In the genomic region with DNA sequence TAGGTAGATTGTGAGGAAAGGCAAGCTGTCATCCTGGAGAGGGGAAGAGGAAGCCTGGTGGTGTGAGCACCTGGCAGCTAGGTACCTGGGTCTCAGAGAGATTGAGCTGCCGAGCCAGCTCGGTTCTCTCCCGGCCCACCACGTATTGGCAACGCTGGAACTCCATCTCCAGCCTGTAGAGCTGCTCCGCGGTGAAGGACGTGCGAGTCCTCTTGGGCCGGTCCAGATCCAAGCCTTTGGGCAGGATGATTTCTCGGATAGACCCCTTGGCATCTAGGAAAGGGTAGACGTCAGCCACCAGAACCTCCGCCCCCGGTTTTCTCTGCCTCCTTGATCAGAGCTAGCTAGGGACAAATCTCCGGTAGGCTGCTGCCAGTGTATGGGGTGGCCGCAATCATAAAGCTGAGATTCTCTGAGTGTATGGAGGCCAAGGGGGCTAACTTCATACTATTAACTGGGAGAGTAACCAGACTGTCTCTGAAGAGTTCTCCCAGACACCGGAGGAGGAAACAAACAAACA, we compare ENCODE assay signal across 21 mouse cellular contexts. TPM values are rescaled to one million over a fixed set of nuclear protein-coding genes. Genes with fewer than 3 reads are reported as not detected.
DNase-seq lines count a peak whose midpoint lies in the region; ATAC-seq and TF ChIP-seq lines count a peak whose summit lies in the region.
"Had no signal": no experiment of that assay in that cellular context is flagged by ENCODE, and none has a peak within 500 bp of the region (broad histone marks: within the 10 kb centered on the region; RNA-seq: fewer than 3 reads in every experiment).

No protein-coding gene starts in this region.

- H3K9me3 ChIP-seq in hindbrain, embryonic 10.5 days = no peaks in the 10 kb centered on the region
- H3K9me3 ChIP-seq in hindbrain, embryonic 14.5 days (ENCODE audit: control insufficient read depth, low read length) = no peaks in the 10 kb centered on the region
- no peaks in the 10 kb centered on the region for H3K9me3 ChIP-seq in embryonic facial prominence, embryonic 14.5 days (ENCODE audit: control insufficient read depth, low read length)
- H3K9me3 ChIP-seq in forebrain, postnatal 0 days (ENCODE audit: low read length) = no peaks in the 10 kb centered on the region
- H3K9me3 ChIP-seq: heart, embryonic 15.5 days; hindbrain, embryonic 15.5 days; limb, embryonic 15.5 days; megakaryocyte, embryonic 14.5 days had no signal

- H3K4me1 ChIP-seq in hindbrain, embryonic 10.5 days (replicated peaks) = peaks cover 49% of the 10 kb centered on the region
- H3K4me1 ChIP-seq in hindbrain, embryonic 14.5 days (replicated peaks; ENCODE audit: control insufficient read depth, insufficient read depth, low read length) = no peaks in the 10 kb centered on the region; the same call in 1 of the 2 replicates
- H3K4me1 ChIP-seq in embryonic facial prominence, embryonic 14.5 days (ENCODE audit: control insufficient read depth, insufficient read depth, low read length) = peaks cover 8% of the 10 kb centered on the region; the same call in 1 of the 2 replicates
- H3K4me1 ChIP-seq in forebrain, postnatal 0 days (ENCODE audit: insufficient read depth) = no peaks in the 10 kb centered on the region

- H3K27me3 ChIP-seq in hindbrain, embryonic 10.5 days (ENCODE audit: insufficient read depth, poor library complexity, severe bottlenecking) = peaks cover 100% of the 10 kb centered on the region
- H3K27me3 ChIP-seq in hindbrain, embryonic 14.5 days (ENCODE audit: control insufficient read depth, insufficient read depth, low read length) = peaks cover 98% of the 10 kb centered on the region
- peaks cover 100% of the 10 kb centered on the region for H3K27me3 ChIP-seq in embryonic facial prominence, embryonic 14.5 days (replicated peaks; ENCODE audit: control insufficient read depth, insufficient read depth, low read length)
- H3K27me3 ChIP-seq in forebrain, postnatal 0 days (ENCODE audit: insufficient read depth, low read length) = peaks cover 39% of the 10 kb centered on the region

- H3K4me3 ChIP-seq in hindbrain, embryonic 10.5 days = peak overlapping the region; percentile 43
- H3K4me3 ChIP-seq in hindbrain, embryonic 14.5 days (replicated peaks; ENCODE audit: low read length) = no peak overlapping the region
- H3K4me3 ChIP-seq in embryonic facial prominence, embryonic 14.5 days (ENCODE audit: low read depth, low read length) = peak overlapping the region; percentile 32; the same call in 1 of the 2 replicates
- H3K4me3 ChIP-seq in forebrain, postnatal 0 days (ENCODE audit: low read depth, low read length) = peak overlapping the region; percentile 39

- ATAC-seq in hindbrain, embryonic 14.5 days (ENCODE audit: low FRiP score) = no peak
- ATAC-seq in embryonic facial prominence, embryonic 14.5 days (ENCODE audit: low read depth) = no peak
- ATAC-seq in forebrain, postnatal 0 days = no peak
- ATAC-seq: liver, postnatal 0 days had no signal

- H3K9ac ChIP-seq in hindbrain, embryonic 14.5 days = no peak overlapping the region
- H3K9ac ChIP-seq in embryonic facial prominence, embryonic 14.5 days (ENCODE audit: low read depth, low read length) = no peak overlapping the region
- H3K9ac ChIP-seq in forebrain, postnatal 0 days = peak overlapping the region; percentile 33
- H3K9ac ChIP-seq: hindbrain, embryonic 15.5 days; liver, postnatal 0 days had no signal

- H3K4me2 ChIP-seq in hindbrain, embryonic 14.5 days (replicated peaks) = no peak overlapping the region
- H3K4me2 ChIP-seq in embryonic facial prominence, embryonic 14.5 days (ENCODE audit: low read depth, low read length) = no peak overlapping the region
- H3K4me2 ChIP-seq in forebrain, postnatal 0 days (ENCODE audit: low read depth) = peak overlapping the region; percentile 49

- no peak for TF ChIP-seq CTCF in forebrain, postnatal 0 days (IDR thresholded peaks at IDR 0.05; ENCODE audit: low read depth)

- peak; percentile 38 for DNase-seq in hindbrain, embryonic 10.5 days (ENCODE audit: low spot score)
- no peak for DNase-seq in hindbrain, embryonic 14.5 days (ENCODE audit: low spot score)
- peak; percentile 12 for DNase-seq in MN1 (ENCODE audit: low spot score)
- no peak for DNase-seq in embryonic facial prominence, embryonic 14.5 days (ENCODE audit: low spot score)
- DNase-seq in forebrain, postnatal 0 days = peak; percentile 48
- DNase-seq in kidney, postnatal 36 days = no peak
- DNase-seq in right cerebral cortex, postnatal 4 days = no peak
- DNase-seq in adrenal gland, postnatal 4 days (ENCODE audit: low spot score in 2 of 2) = no peak
- DNase-seq: cerebellum, adult 11 months; heart, adult 2 months; layer of hippocampus, adult 9-11 months; lung, postnatal 14 days had no signal

- no peak overlapping the region for H3K27ac ChIP-seq in hindbrain, embryonic 10.5 days
- H3K27ac ChIP-seq in hindbrain, embryonic 14.5 days = no peak overlapping the region
- H3K27ac ChIP-seq in embryonic facial prominence, embryonic 14.5 days (replicated peaks; ENCODE audit: low read depth, low read length) = no peak overlapping the region
- peak overlapping the region; percentile 59 for H3K27ac ChIP-seq in forebrain, postnatal 0 days (ENCODE audit: low read depth, low read length)
- H3K27ac ChIP-seq: heart, adult 2 months; heart, embryonic 15.5 days; hindbrain, embryonic 15.5 days; limb, embryonic 15.5 days had no signal

- WGBS in hindbrain, embryonic 10.5 days = 2% methylated on average over 17 of the region's 17 CpGs
- 3% methylated on average over 17 of the region's 17 CpGs for WGBS in hindbrain, embryonic 14.5 days
- 7% methylated on average over 17 of the region's 17 CpGs for WGBS in embryonic facial prominence, embryonic 14.5 days
- WGBS in forebrain, postnatal 0 days = 8% methylated on average over 17 of the region's 17 CpGs

- H3K36me3 ChIP-seq in hindbrain, embryonic 10.5 days = no peaks in the 10 kb centered on the region
- no peaks in the 10 kb centered on the region for H3K36me3 ChIP-seq in hindbrain, embryonic 14.5 days (replicated peaks; ENCODE audit: control insufficient read depth, insufficient read depth)
- H3K36me3 ChIP-seq in embryonic facial prominence, embryonic 14.5 days (ENCODE audit: control insufficient read depth, insufficient read depth, low read length) = no peaks in the 10 kb centered on the region
- no peaks in the 10 kb centered on the region for H3K36me3 ChIP-seq in forebrain, postnatal 0 days (ENCODE audit: insufficient read depth)
- H3K36me3 ChIP-seq: heart, embryonic 15.5 days; hindbrain, embryonic 15.5 days; limb, embryonic 15.5 days had no signal

RNA-seq across cellular contexts. Expression of gene Vax1, which starts 1.4 kb away (rescaled TPM):
- 0.25 TPM in 1 of 2 replicates, not detected in the other for polyA plus RNA-seq in hindbrain, embryonic 10.5 days (2016; fragmentation: Nextera tagmentation; extraction: Ambion mirVana)
- not detected in 2 replicates for polyA plus RNA-seq in hindbrain, embryonic 14.5 days (2014; fragmentation: Nextera tagmentation; extraction: Ambion mirVana)
- polyA plus RNA-seq in embryonic facial prominence, embryonic 14.5 days (2014; fragmentation: Nextera tagmentation; extraction: Ambion mirVana) = 0.26 TPM in 1 of 2 replicates, not detected in the other
- 4.2 and 7.2 TPM in 2 replicates for total RNA-seq in forebrain, postnatal 0 days (2014; rRNA removed)
- 1.8 and 3.2 TPM in 2 replicates for polyA plus RNA-seq in forebrain, postnatal 0 days (2015; fragmentation: Nextera tagmentation; extraction: Ambion mirVana)
- total RNA-seq in adrenal gland, postnatal 4 days (2021) = not detected
- total RNA-seq: adrenal gland, adult 2 months; gastrocnemius, postnatal 14 days; heart, adult 2 months; MEL had no signal
- polyA plus RNA-seq: adrenal gland, adult 2 months; heart, adult 2 months; heart, embryonic 15.5 days; limb, embryonic 15.5 days; liver, postnatal 0 days had no signal

RNA-seq across cellular contexts. Expression of gene Kcnk18, which starts 50.6 kb away (rescaled TPM):
- polyA plus RNA-seq in hindbrain, embryonic 10.5 days (2016; fragmentation: Nextera tagmentation; extraction: Ambion mirVana) = not detected in 2 replicates
- not detected in 2 replicates for polyA plus RNA-seq in hindbrain, embryonic 14.5 days (2014; fragmentation: Nextera tagmentation; extraction: Ambion mirVana)
- polyA plus RNA-seq in embryonic facial prominence, embryonic 14.5 days (2014; fragmentation: Nextera tagmentation; extraction: Ambion mirVana) = 0.18 TPM in 1 of 2 replicates, not detected in the other
- total RNA-seq in forebrain, postnatal 0 days (2014; rRNA removed) = 0.08 TPM in 1 of 2 replicates, not detected in the other
- 0.08 TPM in 1 of 2 replicates, not detected in the other for polyA plus RNA-seq in forebrain, postnatal 0 days (2015; fragmentation: Nextera tagmentation; extraction: Ambion mirVana)
- not detected for total RNA-seq in adrenal gland, postnatal 4 days (2021)
- total RNA-seq: adrenal gland, adult 2 months; gastrocnemius, postnatal 14 days; heart, adult 2 months; left cerebral cortex, postnatal 10 days; MEL had no signal
- polyA plus RNA-seq: adrenal gland, adult 2 months; heart, adult 2 months; heart, embryonic 15.5 days; limb, embryonic 15.5 days; liver, postnatal 0 days had no signal

Comparison
In these comparisons a context has a peak if more than half of its experiments do, and no peak if none do; other contexts are left out.
1. DNase-seq: peak in hindbrain, embryonic 10.5 days (single experiment), MN1 (single experiment) and forebrain, postnatal 0 days (single experiment); none in hindbrain, embryonic 14.5 days (single experiment), embryonic facial prominence, embryonic 14.5 days (single experiment), kidney, postnatal 36 days (0 of 2), right cerebral cortex, postnatal 4 days (single experiment) and adrenal gland, postnatal 4 days (0 of 2).